ENCODE assay signal across 15 mouse cellular contexts in the genomic region with DNA sequence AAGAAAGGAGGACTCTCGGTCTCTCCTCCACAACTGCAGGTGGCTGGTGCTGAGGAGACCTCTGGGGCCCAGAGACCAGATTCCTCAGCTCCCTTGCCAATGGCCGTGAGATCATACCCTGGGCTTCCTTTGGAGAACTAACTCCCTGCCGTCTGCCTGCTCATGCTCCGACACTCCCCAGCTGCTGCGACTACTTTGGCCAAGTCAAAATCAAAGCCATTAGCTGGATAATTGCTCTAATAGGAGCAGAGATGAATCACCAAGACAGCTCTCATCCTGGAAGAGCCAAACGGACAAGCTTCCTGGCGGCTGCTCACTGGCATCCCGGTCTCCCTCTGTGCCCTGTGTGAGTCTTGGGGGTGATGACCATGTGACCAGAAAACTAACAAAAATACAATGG.
DNase-seq lines count a peak whose midpoint lies in the region; ATAC-seq and TF ChIP-seq lines count a peak whose summit lies in the region.
"Had no signal": no experiment of that assay in that cellular context is flagged by ENCODE, and none has a peak within 500 bp of the region (broad histone marks: within the 10 kb centered on the region; RNA-seq: fewer than 3 reads in every experiment).

No protein-coding gene starts in this region.

- intact Hi-C loops in heart, postnatal 25 days (cut with DNase I), result no loop called here

- no peaks in the 10 kb centered on the region for H3K36me3 ChIP-seq in heart, embryonic 12.5 days
- H3K36me3 ChIP-seq in forebrain, postnatal 0 days (ENCODE audit: insufficient read depth), result no peaks in the 10 kb centered on the region
- H3K36me3 ChIP-seq: embryonic facial prominence, embryonic 13.5 days; heart, embryonic 13.5 days had no signal

- DNase-seq in heart, adult 11 months, result peak; percentile 93
- peak; percentile 59 for DNase-seq in kidney, postnatal 10 days
- DNase-seq in kidney, postnatal 25 days, result no peak
- DNase-seq in gastrocnemius, postnatal 25 days, result peak; percentile 21
- peak; percentile 33 for DNase-seq in heart, postnatal 25 days (ENCODE audit: low spot score)
- no peak for DNase-seq in forebrain, postnatal 0 days
- no peak for DNase-seq in layer of hippocampus, adult 11-12 months (ENCODE audit: low spot score)
- DNase-seq: B cell, adult 2 months; cerebellum, adult 2 months; lung, postnatal 14 days; right cerebral cortex, postnatal 25 days; thymus, adult 18-20 months had no signal

- no peak for ATAC-seq in heart, embryonic 12.5 days (ENCODE audit: insufficient number of reproducible peaks, low FRiP score)
- no peak for ATAC-seq in forebrain, postnatal 0 days

- H3K4me2 ChIP-seq in heart, embryonic 12.5 days, result no peak overlapping the region
- no peak overlapping the region for H3K4me2 ChIP-seq in forebrain, postnatal 0 days (ENCODE audit: low read depth)
- H3K4me2 ChIP-seq: embryonic facial prominence, embryonic 13.5 days; heart, embryonic 13.5 days had no signal

- H3K4me1 ChIP-seq in heart, embryonic 12.5 days (replicated peaks), result no peaks in the 10 kb centered on the region
- H3K4me1 ChIP-seq in forebrain, postnatal 0 days (ENCODE audit: insufficient read depth), result no peaks in the 10 kb centered on the region
- H3K4me1 ChIP-seq: embryonic facial prominence, embryonic 13.5 days; heart, embryonic 13.5 days had no signal

- H3K27me3 ChIP-seq in heart, embryonic 12.5 days (replicated peaks), result no peaks in the 10 kb centered on the region
- H3K27me3 ChIP-seq in forebrain, postnatal 0 days (ENCODE audit: insufficient read depth, low read length), result no peaks in the 10 kb centered on the region
- H3K27me3 ChIP-seq: embryonic facial prominence, embryonic 13.5 days; heart, embryonic 13.5 days had no signal

- H3K27ac ChIP-seq in heart, embryonic 12.5 days (ENCODE audit: poor library complexity, severe bottlenecking), result no peak overlapping the region
- no peak overlapping the region for H3K27ac ChIP-seq in forebrain, postnatal 0 days (ENCODE audit: low read depth, low read length)
- H3K27ac ChIP-seq: embryonic facial prominence, embryonic 13.5 days; heart, embryonic 13.5 days had no signal

- no peaks in the 10 kb centered on the region for H3K9me3 ChIP-seq in heart, embryonic 12.5 days (replicated peaks)
- H3K9me3 ChIP-seq in forebrain, postnatal 0 days (ENCODE audit: low read length), result no peaks in the 10 kb centered on the region
- H3K9me3 ChIP-seq: embryonic facial prominence, embryonic 13.5 days; heart, embryonic 13.5 days had no signal

- TF ChIP-seq CTCF in forebrain, postnatal 0 days (IDR thresholded peaks at IDR 0.05; ENCODE audit: low read depth), result no peak

- H3K9ac ChIP-seq in heart, embryonic 12.5 days, result no peak overlapping the region
- no peak overlapping the region for H3K9ac ChIP-seq in forebrain, postnatal 0 days
- H3K9ac ChIP-seq: embryonic facial prominence, embryonic 13.5 days; heart, embryonic 13.5 days had no signal

- H3K4me3 ChIP-seq in heart, embryonic 12.5 days, result no peak overlapping the region
- H3K4me3 ChIP-seq in forebrain, postnatal 0 days (ENCODE audit: low read depth, low read length), result no peak overlapping the region
- H3K4me3 ChIP-seq: embryonic facial prominence, embryonic 13.5 days; heart, embryonic 13.5 days had no signal

- WGBS in heart, embryonic 12.5 days, result 69% methylated on average over 8 of the region's 8 CpGs
- WGBS in forebrain, postnatal 0 days, result 66% methylated on average over 8 of the region's 8 CpGs

Comparison
In these comparisons a context has a peak if more than half of its experiments do, and no peak if none do; other contexts are left out.
1. DNase-seq: peak in heart, adult 11 months (single experiment), kidney, postnatal 10 days (single experiment), gastrocnemius, postnatal 25 days (single experiment) and heart, postnatal 25 days (single experiment); none in kidney, postnatal 25 days (0 of 2), forebrain, postnatal 0 days (single experiment) and layer of hippocampus, adult 11-12 months (single experiment).